Mouse (Mus musculus) hindbrain, embryonic 15.5 days (tissue): ENCODE data around the gene S1pr4. TPM values are rescaled to one million over a fixed set of nuclear protein-coding genes. Genes with fewer than 3 reads are reported as not detected.
A peak's percentile ranks its signal among the peaks of the same experiment; 100 is the strongest.

Source experiments
- ATAC-seq: fragments of 200-750 bp; cut with Nextera tagmentation; 2 replicates; pipeline ENCODE4 v1.8.0; 2017; ENCODE audit warnings: low read depth, moderate number of reproducible peaks, moderate TSS enrichment; ENCODE audit not compliant: low FRiP score
- H3K27ac ChIP-seq: fragments of 300-500 bp; sonication (generic); replicated peaks from 2 replicates; pipeline ENCODE4 v1.5.1; 2015; ENCODE audit warnings: mild to moderate bottlenecking, inconsistent platforms
- H3K27me3 ChIP-seq: fragments of 300-500 bp; sonication (generic); 2 replicates; pipeline ENCODE4 v1.6.1; 2015; ENCODE audit warnings: control low read depth, inconsistent platforms
- H3K36me3 ChIP-seq: fragments of 300-500 bp; sonication (generic); 2 replicates; pipeline ENCODE4 v1.6.1; 2015; ENCODE audit warnings: control low read depth, inconsistent platforms
- H3K4me1 ChIP-seq: fragments of 300-500 bp; sonication (generic); replicated peaks from 2 replicates; pipeline ENCODE4 v1.6.1; 2015; ENCODE audit warnings: control low read depth, inconsistent platforms
- H3K4me2 ChIP-seq: fragments of 300-500 bp; sonication (generic); 2 replicates; pipeline ENCODE4 v1.6.1; 2015; ENCODE audit warnings: moderate library complexity, mild to moderate bottlenecking, inconsistent platforms
- H3K4me3 ChIP-seq: fragments of 300-500 bp; sonication (generic); 2 replicates; pipeline ENCODE4 v1.5.1; 2015; ENCODE audit warnings: mild to moderate bottlenecking, inconsistent platforms
- H3K9ac ChIP-seq: fragments of 300-500 bp; sonication (generic); 2 replicates; pipeline ENCODE4 v1.6.1; 2015; ENCODE audit warnings: inconsistent platforms
- H3K9me3 ChIP-seq: fragments of 300-500 bp; sonication (generic); 2 replicates; pipeline ENCODE4 v1.6.1; 2016; ENCODE audit warnings: control low read depth, inconsistent platforms
- WGBS: fragments of 180-500 bp; shearing (Covaris S2); methylation state at CpG from one replicate; pipeline ENCODE4 v1.1.7; 2015; 5-methylcytosine and 5-hydroxymethylcytosine counted together
- polyA plus RNA-seq: library from polyadenylated mRNA; unstranded; fragments of >200 nt; fragmentation: Nextera tagmentation; extraction: Ambion mirVana; gene quantifications from 2 replicates; pipeline ENCODE4 v1.2.1, GENCODE M21; 2015

Gene S1pr4
- polyA plus RNA-seq, 1 experiment from 2014 or later = 0.86 TPM

DNA sequence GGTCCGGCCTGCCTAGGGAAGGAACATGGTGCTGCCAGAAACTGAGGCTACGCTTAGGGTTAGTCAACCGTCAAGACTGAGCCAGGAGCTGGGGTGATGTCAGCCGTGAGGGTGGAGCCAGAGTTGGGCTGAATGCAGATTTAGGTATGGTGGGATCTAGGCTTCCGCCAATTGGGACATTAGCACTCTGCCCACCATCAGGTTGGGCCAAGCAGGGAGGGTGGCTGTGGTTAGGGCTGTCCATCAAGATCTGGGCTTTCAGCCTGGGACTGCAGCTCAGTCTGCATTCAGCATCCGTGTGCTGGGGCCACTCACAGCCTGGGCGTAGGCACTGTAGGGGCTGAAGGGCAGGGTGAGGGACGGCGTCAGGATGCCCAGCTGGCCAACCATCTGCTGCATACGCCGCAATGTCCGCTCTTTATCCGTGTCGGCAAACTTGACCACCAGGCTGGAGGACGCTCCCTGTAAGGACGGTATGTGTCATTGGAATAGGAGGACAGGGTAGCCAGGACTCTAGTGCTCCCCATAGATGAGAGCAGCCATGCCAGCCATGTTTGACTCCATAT lies 32.2 kb downstream of the S1pr4 start:
- peaks cover 24% of the 10 kb centered on the region for H3K36me3 ChIP-seq
- 86% methylated on average over 16 of the region's 16 CpGs for WGBS
- H3K27me3 ChIP-seq = peaks cover 22% of the 10 kb centered on the region

DNA sequence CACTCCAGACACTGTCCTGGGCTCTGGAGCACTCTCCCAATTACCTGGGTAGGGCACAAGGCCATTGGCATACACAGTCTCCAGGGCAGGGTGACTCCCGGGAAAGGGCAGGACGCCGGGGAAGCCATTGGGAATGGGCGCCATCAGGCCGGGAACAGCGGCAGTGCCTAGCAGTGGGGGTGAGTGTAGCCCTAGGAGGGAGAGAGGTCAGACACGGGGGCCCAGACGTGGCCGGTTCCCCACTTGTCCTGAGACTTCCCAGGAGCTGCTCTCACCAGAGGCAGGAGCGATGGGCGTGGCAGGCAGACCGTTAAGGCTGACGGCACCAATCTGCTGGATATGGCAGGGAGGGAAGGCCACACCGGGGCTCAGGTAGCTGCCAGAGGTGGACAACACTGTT lies 33.1 kb downstream of the S1pr4 start:
- peaks cover 24% of the 10 kb centered on the region for H3K36me3 ChIP-seq
- WGBS = 72% methylated on average over 14 of the region's 14 CpGs

More for the DNA sequence above, 32.2 kb downstream of the S1pr4 start:
- Histone ChIP-seq H3K9me3 (no peaks in the 10 kb centered on the region), H3K9ac (no peak overlapping the region), H3K4me1 (peaks cover 29% of the 10 kb centered on the region), H3K27ac (no peak overlapping the region), H3K4me3 (no peak overlapping the region), H3K4me2 (no peak overlapping the region)
- ATAC-seq = no peak

GRCm38 (mm10) chr10:81466066-81466465 lies 33.9 kb downstream of the S1pr4 start:
- WGBS = 65% methylated on average over 2 of the region's 2 CpGs
- H3K27me3 ChIP-seq = peaks cover 33% of the 10 kb centered on the region
- no peak for ATAC-seq
- H3K9me3 ChIP-seq = no peaks in the 10 kb centered on the region
- peaks cover 24% of the 10 kb centered on the region for H3K36me3 ChIP-seq
- no peak overlapping the region for H3K4me3 ChIP-seq
- peaks cover 14% of the 10 kb centered on the region for H3K4me1 ChIP-seq
- no peak overlapping the region for H3K4me2 ChIP-seq
- no peak overlapping the region for H3K9ac ChIP-seq
- no peak overlapping the region for H3K27ac ChIP-seq

More for the DNA sequence above, 33.1 kb downstream of the S1pr4 start:
- H3K4me1 ChIP-seq = peaks cover 20% of the 10 kb centered on the region
- no peaks in the 10 kb centered on the region for H3K9me3 ChIP-seq
- no peak overlapping the region for H3K4me2 ChIP-seq
- no peak overlapping the region for H3K9ac ChIP-seq
- H3K27ac ChIP-seq = no peak overlapping the region
- ATAC-seq = no peak
- peaks cover 31% of the 10 kb centered on the region for H3K27me3 ChIP-seq
- H3K4me3 ChIP-seq = no peak overlapping the region

GRCm38 (mm10) chr10:81465265-81465645 lies 34.7 kb downstream of the S1pr4 start:
- 11% methylated on average over 5 of the region's 5 CpGs for WGBS
- peaks cover 33% of the 10 kb centered on the region for H3K27me3 ChIP-seq
- H3K9me3 ChIP-seq = no peaks in the 10 kb centered on the region
- H3K4me1 ChIP-seq = peaks cover 7% of the 10 kb centered on the region; the same call in 1 of the 2 replicates
- H3K9ac ChIP-seq = no peak overlapping the region
- ATAC-seq = no peak; the same call in 1 of the 2 replicates
- no peak overlapping the region for H3K4me2 ChIP-seq
- H3K27ac ChIP-seq = no peak overlapping the region
- H3K36me3 ChIP-seq = peaks cover 24% of the 10 kb centered on the region
- no peak overlapping the region for H3K4me3 ChIP-seq

- no peaks in the 10 kb centered on the region for H3K9me3 ChIP-seq
- H3K27ac ChIP-seq = no peak overlapping the region
- H3K9ac ChIP-seq = no peak overlapping the region
- H3K4me1 ChIP-seq = peaks cover 7% of the 10 kb centered on the region; the same call in 1 of the 2 replicates
- H3K36me3 ChIP-seq = peaks cover 24% of the 10 kb centered on the region
- peak overlapping the region; percentile 46 for H3K4me2 ChIP-seq
- peak; percentile 70 for ATAC-seq
- H3K4me3 ChIP-seq = peak overlapping the region; percentile 27
- H3K27me3 ChIP-seq = peaks cover 33% of the 10 kb centered on the region
- 4% methylated on average over 33 of the region's 33 CpGs for WGBS
Measured at GRCm38 (mm10) chr10:81464405-81465264, 35.3 kb downstream of the S1pr4 start.

GRCm38 (mm10) chr10:81463531-81463930 lies 36.4 kb downstream of the S1pr4 start:
- 74% methylated on average over 4 of the region's 4 CpGs for WGBS
- Histone ChIP-seq H3K36me3 (peaks cover 21% of the 10 kb centered on the region), H3K4me3 (no peak overlapping the region), H3K27ac (no peak overlapping the region), H3K27me3 (peaks cover 33% of the 10 kb centered on the region), H3K4me2 (no peak overlapping the region), H3K4me1 (peaks cover 7% of the 10 kb centered on the region; the same call in 1 of the 2 replicates), H3K9me3 (no peaks in the 10 kb centered on the region), H3K9ac (no peak overlapping the region)
- ATAC-seq = no peak

GRCm38 (mm10) chr10:81462917-81463316 lies 37.0 kb downstream of the S1pr4 start:
- Histone ChIP-seq H3K4me3 (no peak overlapping the region), H3K4me1 (peaks cover 7% of the 10 kb centered on the region; the same call in 1 of the 2 replicates), H3K36me3 (peaks cover 16% of the 10 kb centered on the region), H3K9ac (no peak overlapping the region), H3K4me2 (no peak overlapping the region), H3K27me3 (peaks cover 33% of the 10 kb centered on the region), H3K9me3 (no peaks in the 10 kb centered on the region), H3K27ac (no peak overlapping the region)
- no peak for ATAC-seq
- 77% methylated on average over 7 of the region's 7 CpGs for WGBS

DNA sequence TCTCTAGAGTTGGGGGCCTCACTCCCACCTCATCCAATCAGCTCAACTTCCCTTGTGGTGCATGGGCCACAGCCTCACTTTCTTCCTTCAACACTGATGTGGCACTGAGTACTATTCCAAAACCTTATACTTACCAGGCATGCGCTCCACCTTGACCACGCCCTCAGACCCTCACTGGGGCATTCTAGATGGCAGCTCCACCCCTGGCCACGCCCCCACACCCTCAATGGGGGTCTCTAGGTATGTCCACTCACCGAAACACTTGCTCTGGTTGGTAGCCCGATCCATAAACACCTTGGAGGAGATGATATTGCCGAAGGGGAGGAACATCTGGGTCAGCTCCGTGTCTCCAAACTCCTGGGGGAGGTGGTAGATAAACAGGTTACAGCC lies 37.5 kb downstream of the S1pr4 start:
- Histone ChIP-seq H3K4me1 (peaks cover 7% of the 10 kb centered on the region; the same call in 1 of the 2 replicates), H3K4me3 (no peak overlapping the region), H3K4me2 (no peak overlapping the region), H3K27me3 (peaks cover 33% of the 10 kb centered on the region), H3K9ac (no peak overlapping the region), H3K27ac (no peak overlapping the region), H3K9me3 (no peaks in the 10 kb centered on the region), H3K36me3 (peaks cover 11% of the 10 kb centered on the region)
- no peak for ATAC-seq
- WGBS = 34% methylated on average over 7 of the region's 7 CpGs

GRCm38 (mm10) chr10:81461673-81462414 lies 38.1 kb downstream of the S1pr4 start:
- Histone ChIP-seq H3K27ac (no peak overlapping the region), H3K9ac (no peak overlapping the region), H3K4me1 (peaks cover 7% of the 10 kb centered on the region; the same call in 1 of the 2 replicates), H3K36me3 (peaks cover 9% of the 10 kb centered on the region), H3K9me3 (no peaks in the 10 kb centered on the region), H3K4me3 (no peak overlapping the region), H3K27me3 (peaks cover 33% of the 10 kb centered on the region), H3K4me2 (no peak overlapping the region)
- ATAC-seq = no peak
- WGBS = 11% methylated on average over 16 of the region's 16 CpGs

DNA sequence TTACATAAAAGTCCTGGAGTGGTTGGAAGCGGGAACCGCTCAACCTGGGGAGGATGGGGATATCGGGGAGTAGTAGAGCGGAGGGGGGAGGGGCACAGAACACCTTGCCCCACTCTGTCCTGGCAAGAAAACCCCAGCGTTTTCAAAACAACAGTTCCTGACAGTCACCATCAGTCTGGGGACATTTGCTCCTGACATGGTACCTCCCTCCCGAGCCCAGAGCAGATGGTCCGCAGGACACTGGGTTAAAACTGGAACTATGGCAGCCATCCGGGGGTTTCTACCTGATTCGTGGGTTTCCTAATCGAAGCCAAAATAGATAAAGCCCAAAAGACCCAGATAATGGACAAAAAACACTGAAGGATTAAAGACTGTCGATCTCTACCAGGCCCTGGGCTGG lies 39.0 kb downstream of the S1pr4 start:
- no peak for ATAC-seq
- no peak overlapping the region for H3K4me2 ChIP-seq
- H3K4me3 ChIP-seq = no peak overlapping the region
- no peaks in the 10 kb centered on the region for H3K9me3 ChIP-seq
- 50% methylated on average over 11 of the region's 11 CpGs for whole genome bisulfite sequencing
- no peak overlapping the region for H3K27ac ChIP-seq
- H3K4me1 ChIP-seq = peaks cover 7% of the 10 kb centered on the region; the same call in 1 of the 2 replicates
- peaks cover under 1% of the 10 kb centered on the region; the same call in 1 of the 2 replicates for H3K36me3 ChIP-seq
- H3K27me3 ChIP-seq = peaks cover 33% of the 10 kb centered on the region
- H3K9ac ChIP-seq = no peak overlapping the region

DNA sequence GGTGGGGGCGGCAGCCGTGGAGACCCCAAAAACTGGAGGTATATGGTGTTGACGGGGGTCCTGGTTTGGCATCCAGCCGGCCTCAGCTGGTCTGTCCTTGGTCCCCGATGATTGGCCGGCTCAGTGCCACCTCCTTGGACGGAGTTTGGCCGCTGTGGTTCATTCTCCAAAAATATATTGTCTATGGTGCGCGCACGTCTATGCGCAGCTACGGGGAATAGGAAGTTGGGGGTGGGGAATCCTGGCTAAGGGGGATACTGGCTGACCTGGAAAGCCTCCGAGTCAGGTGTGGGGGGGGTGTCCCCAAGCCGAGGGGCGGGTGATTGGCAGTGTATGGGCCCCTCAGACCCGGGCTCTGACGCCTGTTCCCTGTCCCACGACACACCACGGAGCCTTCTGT lies 39.5 kb downstream of the S1pr4 start:
- no peak overlapping the region for H3K4me3 ChIP-seq
- H3K36me3 ChIP-seq = no peaks in the 10 kb centered on the region
- H3K9ac ChIP-seq = no peak overlapping the region
- no peak for ATAC-seq
- peaks cover 35% of the 10 kb centered on the region for H3K27me3 ChIP-seq
- no peak overlapping the region for H3K4me2 ChIP-seq
- no peak overlapping the region for H3K27ac ChIP-seq
- H3K4me1 ChIP-seq = peaks cover 7% of the 10 kb centered on the region; the same call in 1 of the 2 replicates
- no peaks in the 10 kb centered on the region for H3K9me3 ChIP-seq
- 28% methylated on average over 20 of the region's 20 CpGs for WGBS

DNA sequence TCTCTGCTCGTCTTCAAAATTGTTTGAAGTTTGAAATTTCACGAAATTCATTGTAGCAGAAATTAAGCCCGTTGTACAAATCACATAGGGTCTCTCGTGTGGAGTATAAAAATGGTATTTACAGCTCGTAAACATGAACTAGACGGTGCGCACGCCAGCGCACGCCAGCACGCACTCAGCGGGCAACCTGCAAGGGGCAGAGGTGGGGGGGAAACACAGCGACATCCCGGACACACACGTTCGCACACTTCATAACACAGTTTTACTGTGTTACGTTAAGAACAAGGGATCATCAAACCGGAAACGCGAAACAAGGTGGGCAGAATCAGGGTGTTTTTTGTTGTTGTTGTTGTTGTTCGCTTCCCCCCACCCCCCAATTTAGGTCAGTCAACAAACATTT lies 40.5 kb downstream of the S1pr4 start:
- H3K4me1 ChIP-seq = peaks cover 4% of the 10 kb centered on the region; the same call in 1 of the 2 replicates
- H3K27ac ChIP-seq = no peak overlapping the region
- H3K9ac ChIP-seq = no peak overlapping the region
- no peak for ATAC-seq
- no peak overlapping the region for H3K4me2 ChIP-seq
- 73% methylated on average over 21 of the region's 21 CpGs for WGBS
- H3K4me3 ChIP-seq = no peak overlapping the region
- no peaks in the 10 kb centered on the region for H3K9me3 ChIP-seq
- H3K27me3 ChIP-seq = peaks cover 41% of the 10 kb centered on the region
- H3K36me3 ChIP-seq = no peaks in the 10 kb centered on the region
